Mouse (Mus musculus) olfactory bulb, adult 2 months (tissue): Measurements from ENCODE around the gene Med24.

ENCODE experiments used
- CTCF ChIP-seq: fragments of 200-500 bp; IDR thresholded peaks from 2 replicates; pipeline ENCODE4 v1.5.1; 2012; ENCODE audit warnings: low read depth, mild to moderate bottlenecking, low read length, moderate library complexity; ENCODE audit not compliant: insufficient read depth
- POLR2A ChIP-seq: fragments of 200-500 bp; IDR thresholded peaks from 2 replicates; pipeline ENCODE4 v1.6.1; 2012; ENCODE audit warnings: mild to moderate bottlenecking, low read depth, low read length, moderate library complexity; ENCODE audit not compliant: insufficient read depth

GRCm38 (mm10) chr11:98705021-98705420 is 24.2 kb downstream of the Med24 start:
- TF ChIP-seq POLR2A (no peak), CTCF (no peak)
